Mouse (Mus musculus) 3T3-L1 (cell line): ENCODE data around the gene Rtp3.
A peak's percentile ranks its signal among the peaks of the same experiment; 100 is the strongest.

Experiments
- DNase-seq: peaks from one replicate; pipeline ENCODE4 v3.0.0-alpha.2; 2015; ENCODE audit warnings: low read depth, low spot score

The Rtp3 gene

DNA sequence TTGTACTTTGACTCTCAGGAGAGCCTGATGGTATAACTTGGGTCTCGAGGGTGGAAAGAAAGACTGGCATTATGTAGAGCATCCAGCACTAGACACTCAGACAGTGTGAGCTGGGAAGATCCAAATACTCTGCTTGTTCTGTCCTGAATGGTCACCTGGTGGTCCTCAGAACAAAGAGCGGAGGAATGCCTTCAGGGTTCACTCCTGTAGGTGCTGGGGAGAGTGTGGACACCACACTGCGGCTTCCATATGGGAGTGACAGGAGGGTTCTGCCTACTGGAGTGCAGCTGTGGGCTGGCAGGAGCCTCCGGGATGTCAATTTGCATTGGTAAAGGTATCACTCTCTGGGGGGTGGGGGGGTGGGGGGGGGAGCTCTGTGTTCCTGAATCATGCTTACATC, 8.0 kb downstream of the Rtp3 start:
- DNase-seq: no peak

DNA sequence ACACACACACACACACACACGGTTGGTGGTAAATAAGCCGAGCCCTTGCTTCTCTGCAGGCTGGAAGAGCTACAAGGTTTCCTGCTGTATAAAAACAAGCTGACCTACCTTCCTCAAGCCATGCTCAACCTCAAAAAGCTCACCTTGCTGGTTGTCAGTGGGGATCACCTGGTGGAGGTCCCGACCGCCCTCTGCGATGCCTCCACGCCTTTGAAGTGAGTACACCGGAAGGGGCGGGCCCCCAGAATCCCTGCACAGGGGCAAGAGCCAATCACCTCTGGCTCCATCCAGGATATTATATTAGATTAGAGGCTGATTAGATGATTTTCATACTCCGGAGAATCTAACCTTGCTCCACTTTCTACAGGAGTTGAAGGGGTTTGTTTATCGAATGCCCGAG, 11.0 kb downstream of the Rtp3 start:
- no peak for DNase-seq

DNA sequence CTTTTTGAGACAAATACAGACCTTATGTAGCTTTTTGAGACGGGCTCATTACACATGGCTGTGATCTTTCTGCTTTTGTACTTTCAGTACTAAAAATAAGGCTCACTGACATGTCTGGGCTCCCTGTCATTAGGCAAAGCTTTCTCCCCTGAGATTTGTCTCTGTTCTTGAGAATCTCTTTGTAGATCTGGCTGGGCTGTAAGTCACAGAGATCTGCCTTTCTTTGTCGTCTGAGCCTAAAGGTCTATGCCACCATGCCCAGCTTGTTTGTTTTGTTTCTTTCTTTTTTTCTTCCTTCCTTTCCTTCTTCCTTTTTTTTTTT, 24.5 kb downstream of the Rtp3 start:
- no peak for DNase-seq

DNA sequence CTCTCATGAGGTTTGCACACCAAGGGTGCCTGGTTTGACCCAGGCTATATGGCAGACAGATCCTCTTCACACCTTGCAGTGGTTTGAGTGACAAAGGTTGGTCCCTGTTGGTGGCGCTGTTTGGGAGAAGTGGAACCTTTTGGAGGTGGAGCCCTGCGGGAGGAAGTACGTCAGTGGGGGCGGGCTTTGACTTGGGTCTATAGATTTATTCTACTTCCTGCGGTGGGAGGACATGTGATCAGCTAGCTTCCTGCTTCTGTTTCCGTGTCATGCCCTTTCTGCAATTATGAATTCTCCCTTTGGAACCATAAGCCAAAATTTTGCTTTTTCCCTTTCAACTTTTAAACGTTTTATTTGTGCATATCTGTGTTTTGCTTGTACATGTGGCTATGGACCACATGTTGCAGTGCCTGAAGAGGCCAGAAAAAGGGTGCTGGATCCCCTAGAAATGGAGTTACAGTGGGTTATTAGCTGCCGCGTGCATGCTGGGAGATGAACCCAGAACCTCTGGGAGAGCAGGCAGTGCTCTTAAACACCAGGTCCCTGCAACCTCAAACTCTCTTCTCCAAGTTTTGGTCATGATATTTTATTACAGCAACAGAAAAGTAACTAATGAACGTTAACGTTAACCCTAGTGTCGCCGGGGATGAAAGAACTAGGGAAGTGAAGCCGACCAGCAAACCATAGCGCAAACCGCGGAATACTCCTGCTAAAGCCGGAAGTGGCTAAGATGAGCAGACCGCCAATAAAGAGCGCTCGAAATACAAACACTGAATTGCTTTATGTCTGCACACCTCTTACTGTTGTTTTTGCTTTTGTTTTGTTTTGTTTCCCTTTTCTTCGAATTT, 25.1 kb downstream of the Rtp3 start:
- no peak for DNase-seq

DNA sequence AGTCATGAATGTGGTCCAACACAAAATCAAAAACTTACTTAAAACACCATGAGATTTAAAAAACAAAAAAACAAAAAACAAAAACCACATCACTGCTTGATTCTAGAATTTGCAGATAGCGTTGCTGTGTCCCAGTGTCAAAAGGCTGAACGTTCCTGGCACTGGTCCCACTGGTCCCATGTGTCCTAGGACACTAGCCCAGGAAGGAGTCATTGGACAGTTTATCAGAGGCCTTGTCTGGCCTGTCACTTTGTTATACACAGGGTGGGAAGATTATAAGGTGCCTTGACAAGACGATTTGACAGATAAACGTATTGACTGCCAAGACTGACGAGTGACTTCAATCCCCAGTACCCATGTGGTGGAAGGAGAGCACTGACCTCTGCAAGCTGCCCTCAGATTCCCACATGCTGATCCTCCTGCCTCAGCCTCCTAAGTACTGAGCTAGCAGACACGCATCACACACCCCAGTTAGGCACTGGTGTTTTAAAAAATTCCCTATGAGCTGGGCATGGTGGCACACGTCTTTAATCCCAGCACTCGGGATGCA, 26.7 kb downstream of the Rtp3 start:
- DNase-seq: no peak

DNA sequence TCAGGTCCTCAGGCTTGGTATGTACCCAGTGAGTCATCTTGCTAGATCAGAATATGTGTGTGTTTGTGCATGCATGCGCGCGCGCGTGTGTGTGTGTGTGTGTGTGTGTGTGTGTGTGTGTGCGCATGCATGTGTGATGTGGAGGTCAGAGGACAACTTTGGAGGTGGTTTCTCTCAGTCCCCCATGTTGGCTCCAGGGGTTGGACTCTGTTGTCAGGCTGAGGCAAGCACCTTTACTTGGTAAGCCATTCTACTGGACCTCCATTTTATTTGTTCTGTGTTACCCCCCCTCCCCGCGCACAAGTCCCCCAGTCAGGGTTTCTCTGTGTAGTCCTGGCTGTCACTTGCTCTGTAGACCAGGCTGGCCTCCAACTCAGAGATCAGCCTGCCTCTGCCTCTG, 29.0 kb downstream of the Rtp3 start:
- DNase-seq: no peak

DNA sequence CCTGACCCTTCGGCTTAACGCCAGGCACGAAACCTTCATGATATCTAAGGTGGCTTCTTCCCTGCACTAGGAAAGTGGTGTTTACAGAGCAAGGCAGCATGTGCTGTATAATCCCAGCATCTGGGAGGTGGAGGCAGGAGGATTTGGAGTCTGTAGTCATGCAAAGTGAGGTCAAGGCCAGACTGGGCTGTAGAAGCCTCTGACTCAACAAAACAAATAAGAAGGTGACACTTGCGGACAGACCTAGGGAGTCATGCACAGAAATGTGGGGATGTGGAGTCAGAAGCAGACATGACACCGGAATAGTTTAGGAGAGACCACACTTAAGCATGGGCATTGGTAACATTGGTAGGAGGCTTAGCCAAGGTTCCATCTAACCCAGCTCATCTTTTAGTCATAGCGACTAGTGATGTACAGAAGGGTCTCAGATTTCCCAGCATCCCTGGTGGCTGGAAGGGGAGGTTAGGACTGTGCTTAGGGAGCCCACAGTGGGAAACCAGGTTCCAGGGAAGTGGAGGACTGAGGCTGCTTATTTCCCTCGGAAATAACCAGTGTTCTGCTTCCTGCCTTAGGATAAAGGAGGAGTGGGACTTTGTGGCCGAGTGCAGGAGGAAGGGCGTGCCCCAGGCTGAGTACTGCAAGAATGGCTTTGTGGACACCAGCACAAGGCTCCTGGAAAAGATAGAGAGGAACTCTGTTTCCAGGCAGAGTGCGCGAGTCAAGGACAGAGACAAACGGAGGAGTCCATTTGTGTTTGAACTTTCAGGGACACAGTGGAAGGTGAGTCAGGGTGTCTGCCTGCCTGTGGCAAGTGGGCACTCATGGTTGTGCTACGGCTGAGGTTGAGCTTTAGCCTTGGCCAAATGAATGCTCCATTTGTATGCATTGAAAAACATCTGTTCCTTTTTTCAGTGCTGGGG, 29.9 kb downstream of the Rtp3 start:
- no peak for DNase-seq

DNA sequence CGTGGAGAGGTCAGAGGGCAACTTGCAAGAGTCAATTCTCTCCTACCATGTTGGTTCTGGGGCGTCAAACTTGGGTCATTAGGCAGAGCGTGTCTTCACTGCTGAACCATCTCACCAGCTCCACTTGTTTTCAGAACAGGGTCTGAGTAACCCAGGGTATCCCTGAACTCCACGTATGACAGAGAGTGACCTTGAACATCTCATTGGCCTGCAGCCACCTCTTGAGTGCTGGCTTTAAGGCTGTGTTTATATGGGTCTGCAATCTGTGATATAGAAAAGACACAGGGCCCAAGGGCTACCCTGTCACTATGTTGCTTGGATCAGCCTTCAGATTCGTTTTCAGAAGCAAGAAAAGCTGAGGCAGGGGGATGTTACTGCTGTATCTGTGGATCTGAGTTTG, 30.7 kb downstream of the Rtp3 start:
- no peak for DNase-seq

DNA sequence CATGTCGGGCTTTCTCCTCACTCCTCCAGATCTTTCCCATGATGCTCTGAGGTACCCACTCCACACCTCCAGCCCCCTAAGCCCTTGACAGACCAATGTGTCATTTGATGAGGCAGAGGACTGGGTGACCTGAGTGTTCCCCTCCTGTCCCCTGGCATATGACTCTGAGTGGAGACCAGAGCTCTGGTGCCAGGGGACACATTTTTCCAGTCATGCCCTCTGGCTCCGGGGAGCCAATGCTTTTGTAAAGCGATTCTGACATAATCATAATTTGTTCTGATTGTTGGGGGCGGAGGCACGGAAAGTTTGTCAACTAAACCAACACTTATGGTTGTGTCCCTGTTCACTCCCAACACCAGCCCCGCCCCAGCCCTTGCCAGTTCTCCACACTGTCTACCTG, 34.4 kb downstream of the Rtp3 start:
- no peak for DNase-seq

DNA sequence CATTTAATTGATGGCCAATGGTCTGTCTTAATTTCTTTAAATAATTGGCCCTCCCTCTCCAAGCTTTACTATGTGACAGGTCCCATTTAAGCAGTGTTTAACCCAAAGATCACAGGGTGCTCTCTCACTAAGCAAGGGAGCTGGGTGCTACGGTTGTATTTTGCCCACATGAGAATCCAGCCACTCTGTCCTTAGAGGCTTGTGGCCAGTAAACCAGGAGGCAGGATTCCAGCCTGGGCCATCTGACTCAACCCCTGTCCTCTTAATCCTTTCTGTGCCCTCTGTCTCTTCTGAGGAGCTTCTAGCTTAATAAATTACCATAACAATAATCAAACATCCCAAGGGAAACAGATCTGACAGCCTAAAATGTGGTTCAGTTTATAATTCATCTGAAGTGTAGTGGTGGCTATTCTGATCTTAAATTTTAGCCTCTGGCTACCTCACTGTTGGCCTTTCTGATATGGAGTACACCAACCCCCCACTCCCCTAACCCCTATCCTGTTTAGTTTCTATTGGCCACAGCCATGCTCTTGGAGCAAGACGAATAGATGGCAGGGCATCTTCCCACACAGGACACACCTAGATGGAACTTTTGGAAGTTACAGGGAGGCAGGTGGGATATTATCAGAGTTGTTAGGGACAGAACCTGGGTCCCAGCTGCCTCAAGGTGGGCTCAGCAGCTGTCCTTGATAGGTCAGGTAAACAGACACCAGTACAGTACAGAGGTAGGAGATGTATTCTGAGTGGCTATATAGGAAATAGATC, 35.5 kb downstream of the Rtp3 start:
- no peak for DNase-seq

DNA sequence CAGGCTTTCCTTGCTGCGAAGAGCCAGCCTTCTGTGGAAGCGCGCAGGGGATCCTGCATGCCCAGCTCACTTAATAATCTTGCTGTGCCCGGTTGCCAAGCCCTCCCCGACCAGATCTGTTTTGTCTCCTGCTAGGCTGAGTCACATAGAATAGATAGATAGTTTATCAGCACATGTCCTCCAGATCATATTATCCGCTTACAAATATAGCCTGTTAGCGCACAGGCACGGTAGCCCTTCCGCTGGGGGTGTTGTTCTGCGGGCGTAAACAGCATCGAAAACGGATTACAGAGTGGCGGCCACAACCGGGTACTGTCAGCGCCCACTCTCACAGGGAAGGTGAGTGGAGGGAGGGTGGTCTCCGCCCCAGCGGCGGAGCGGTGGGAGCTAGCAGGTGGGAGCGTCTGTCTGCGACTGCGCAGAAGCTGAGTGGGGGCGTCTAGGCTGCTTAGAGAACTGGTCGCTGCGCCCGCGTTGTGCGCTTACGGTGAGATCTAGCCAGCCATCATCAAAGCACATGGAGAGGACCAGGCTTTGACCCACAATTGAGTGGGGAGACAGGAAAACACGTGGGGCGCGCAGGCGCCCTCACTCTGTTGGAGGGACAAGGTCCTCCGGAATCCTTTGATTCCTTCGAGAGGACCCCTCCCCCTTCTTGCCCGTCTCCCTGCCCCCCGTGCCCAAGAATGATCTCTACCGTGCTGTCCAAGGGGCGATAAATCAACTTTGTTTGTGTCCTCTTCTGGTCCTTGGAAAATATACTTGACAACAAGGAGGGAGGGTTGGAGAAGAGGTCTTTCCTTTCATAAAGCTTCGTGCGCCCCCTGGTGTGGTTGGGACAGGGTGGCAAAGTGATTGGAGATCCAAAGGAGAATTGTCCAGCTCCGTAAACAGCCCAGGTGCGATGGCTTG, 36.6 kb downstream of the Rtp3 start:
- DNase-seq: peak; percentile 12

DNA sequence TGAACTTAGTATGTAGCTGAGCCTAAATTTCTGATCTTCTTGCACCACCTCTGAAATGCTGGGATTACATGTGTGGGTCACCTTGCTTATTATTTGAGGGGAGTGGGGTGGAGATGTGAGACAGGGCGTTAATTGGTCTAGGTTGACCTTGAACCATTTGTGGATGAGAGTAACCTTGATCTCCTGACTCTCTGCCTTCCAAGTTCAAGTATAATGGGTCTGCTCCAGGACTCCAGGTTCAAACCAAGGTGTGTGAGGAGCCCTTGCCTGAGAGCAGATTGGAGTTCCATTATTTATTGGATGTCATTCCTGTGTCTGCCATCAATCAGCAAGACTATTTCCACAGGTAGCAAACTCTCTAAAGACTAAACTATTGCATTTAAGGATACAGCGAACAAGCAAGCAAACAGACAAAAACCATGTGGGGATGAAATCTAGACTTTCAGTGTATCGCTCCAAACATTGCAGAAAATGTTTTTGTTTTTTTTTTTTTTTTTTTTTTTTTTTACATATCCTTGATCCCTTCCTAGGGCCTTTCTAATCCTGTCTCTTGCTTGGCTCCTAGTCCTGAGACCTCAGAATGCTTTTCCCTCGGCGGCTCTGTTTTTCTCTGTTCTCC, 37.3 kb downstream of the Rtp3 start:
- DNase-seq: no peak

DNA sequence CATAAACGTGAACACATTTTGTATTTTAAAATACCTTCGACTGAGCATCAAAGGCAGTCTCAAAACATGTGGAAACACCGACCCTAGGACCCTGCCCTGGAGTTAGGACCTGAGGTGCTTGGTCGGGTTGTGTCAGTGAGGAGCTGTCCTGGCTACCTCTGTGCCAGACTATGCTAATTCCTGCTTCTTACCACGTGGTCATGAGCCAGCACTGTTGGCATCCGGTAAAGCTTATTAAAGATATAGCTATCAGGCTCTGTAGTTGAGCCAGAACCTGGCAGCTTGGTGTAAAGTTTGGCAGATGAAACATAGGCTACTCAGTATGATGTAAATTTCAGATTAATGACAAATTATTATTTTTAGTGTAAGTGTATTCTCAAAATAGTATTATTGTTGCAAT, 38.0 kb downstream of the Rtp3 start:
- no peak for DNase-seq

DNA sequence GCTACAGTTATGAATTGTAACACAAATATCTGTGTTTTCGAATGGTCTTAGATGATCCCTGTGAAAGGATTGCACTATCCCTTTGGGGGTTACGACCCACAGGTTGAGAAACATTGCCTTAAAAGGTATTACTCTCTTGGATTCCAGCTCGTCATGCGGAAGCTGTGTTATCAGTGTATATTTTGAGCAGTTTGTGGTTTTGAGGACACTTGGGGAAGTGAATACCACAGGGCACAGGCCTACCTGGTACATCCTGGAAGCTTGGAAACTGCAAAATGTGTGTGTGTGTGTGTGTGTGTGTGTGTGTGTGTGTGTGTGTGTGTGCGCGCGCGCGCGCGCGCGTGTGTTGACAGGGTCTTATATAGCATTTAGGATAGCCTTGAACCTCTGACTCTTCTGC, 38.5 kb downstream of the Rtp3 start:
- no peak for DNase-seq

DNA sequence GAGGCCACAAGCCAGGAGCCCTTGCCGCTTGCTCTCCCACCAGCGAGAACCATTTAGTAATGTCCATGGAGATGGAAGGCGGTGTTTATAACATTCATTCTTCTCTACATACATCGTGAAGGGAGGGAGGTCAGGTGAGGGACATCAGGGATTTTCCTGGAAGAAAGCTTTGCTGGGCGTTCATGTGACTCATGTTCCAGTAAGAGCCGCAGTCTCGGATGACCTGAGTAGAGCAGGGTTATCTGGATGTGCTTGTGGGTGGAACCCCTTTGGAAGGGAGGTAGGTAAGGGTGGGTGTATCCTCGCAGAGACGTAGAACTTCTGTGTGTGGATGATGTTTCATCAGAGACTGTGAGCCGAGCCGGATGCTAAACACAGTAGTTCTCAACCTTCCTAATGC, 39.0 kb downstream of the Rtp3 start, which contains the start of gene Lrrc2:
Lrrc2 (plus strand) TSS at position 149 of the 400 bp plus-strand sequence.
- peak; percentile 11 for DNase-seq

DNA sequence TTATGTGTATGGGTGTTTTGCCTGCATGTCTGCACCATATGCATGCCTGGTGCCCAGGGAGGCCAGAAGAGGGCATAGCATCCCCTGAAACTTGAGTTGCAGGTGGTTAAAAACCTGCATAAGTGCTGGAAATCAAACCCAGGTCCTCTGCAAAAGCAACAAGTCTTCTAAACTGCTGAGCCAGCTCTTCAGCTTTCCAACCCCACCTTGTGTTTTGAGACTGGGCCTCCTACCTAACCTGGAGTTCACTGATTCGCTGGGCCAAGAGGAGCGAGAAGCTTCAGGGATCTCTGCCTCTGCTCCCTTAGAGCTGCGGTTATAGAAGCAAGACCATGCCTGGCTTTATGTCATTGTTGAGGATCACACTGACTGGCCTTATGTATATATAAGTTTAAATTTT, 40.3 kb downstream of the Rtp3 start:
- DNase-seq: no peak

DNA sequence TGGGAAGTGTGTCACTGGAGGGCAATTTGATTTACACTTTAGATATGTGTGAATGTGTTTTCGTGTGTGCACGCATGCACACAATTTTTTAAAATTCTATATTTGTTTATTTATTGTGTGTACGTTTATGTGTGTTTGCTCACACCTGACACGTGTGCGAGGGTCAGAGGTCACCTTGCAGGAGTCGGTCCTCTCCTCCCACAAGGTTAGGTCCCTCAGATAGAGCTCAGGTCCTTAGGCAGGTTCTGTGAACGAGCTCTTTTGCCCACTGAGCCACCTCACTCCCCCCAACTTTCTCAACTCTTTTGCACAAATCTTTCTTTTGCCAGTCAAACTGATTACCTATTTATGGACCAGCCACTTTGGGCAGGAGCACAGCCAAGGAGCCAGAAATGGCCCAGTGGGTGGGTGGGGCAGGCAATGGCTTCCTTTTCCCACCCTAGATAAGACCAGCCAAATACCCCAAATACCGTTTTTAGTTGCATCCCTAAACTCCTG, 41.5 kb downstream of the Rtp3 start:
- DNase-seq: no peak

DNA sequence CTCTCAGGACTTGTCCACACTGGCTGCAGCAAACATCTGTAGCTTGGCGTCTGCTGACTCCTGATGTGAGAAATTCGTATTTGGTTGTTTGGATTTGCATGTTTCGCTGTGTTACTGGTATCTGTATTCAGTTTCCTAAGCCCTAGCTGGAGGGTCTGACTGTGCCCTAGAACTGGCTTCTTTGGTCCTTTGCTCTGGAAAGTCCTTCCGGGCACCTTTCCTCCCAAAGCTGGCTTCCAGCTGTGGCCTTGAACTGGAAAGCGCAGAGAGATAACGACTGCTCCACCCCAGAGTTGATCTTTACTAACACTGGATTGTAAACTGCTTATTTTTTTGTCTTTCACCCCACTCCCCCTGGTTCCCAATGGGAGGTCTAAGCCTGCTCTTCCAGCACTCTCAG, 42.5 kb downstream of the Rtp3 start:
- no peak for DNase-seq

DNA sequence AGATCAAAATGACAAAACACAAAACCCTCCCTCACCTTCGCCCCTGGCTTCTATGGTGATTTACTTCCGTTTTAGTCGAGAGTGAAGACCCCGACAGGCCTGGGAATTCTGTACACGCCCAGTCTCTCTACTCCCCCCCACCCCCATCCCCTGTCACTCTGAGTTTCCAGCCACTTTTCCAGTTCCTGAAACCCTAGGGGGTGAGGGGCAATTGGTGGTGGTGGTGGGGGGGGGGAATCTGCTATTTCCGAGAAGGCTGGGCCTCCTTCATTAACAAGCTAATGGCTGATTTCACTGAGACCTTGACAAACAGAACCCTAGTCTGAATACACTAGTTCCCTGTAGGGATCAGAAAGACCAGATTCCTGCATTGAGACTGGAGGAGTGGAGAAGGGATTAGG, 43.1 kb downstream of the Rtp3 start:
- DNase-seq: no peak

DNA sequence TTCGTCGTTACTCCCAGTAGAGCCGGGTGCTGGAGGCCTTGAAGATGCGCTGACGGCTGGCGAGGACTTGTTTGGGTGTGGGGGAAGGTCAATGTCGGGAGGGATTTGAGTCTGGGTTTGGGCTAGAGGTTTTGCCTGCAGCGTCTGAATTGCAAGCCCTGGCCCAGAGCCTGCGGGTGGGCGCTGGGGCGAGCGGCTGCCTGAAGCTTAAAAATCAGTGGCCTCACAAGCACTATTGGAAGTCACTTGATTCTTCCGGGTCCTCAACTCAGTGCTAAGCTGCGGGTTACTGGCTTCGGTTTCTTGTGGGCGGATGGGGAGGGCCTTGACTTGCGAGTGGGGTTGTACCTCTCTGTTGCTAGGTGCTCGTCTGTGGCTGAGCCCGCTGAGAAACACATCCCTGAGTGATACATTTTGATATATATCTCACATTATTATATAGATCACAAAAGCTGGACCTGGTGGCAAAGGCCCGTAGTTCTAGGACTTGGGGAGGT, 43.8 kb downstream of the Rtp3 start:
- no peak for DNase-seq
